Mouse (Mus musculus) urinary bladder, postnatal 0 days (tissue): ENCODE measurements around the gene Smarca4. TPM values are rescaled to one million over a fixed set of nuclear protein-coding genes. Genes with fewer than 3 reads are reported as not detected.

Experiments used
- microRNA counts: library from miRNA; unstranded; fragments of <30 nt; microRNA quantifications from one replicate; lab custom pipeline; 2016
- microRNA-seq: library from miRNA; unstranded; fragments of <30 nt; microRNA quantifications from one replicate; pipeline ENCODE4, GENCODE M21; 2016
- polyA plus RNA-seq: library from polyadenylated mRNA; unstranded; fragments of >200 nt; fragmentation: Nextera tagmentation; extraction: Ambion mirVana; gene quantifications from 2 replicates; pipeline ENCODE4 v1.2.1, GENCODE M21; 2015

The Smarca4 gene
- 31.6 and 32.3 TPM in 2 replicates for polyA plus RNA-seq

GRCm38 (mm10) chr9:21615617-21616231, at the start of gene Smarca4:
TSS of gene Smarca4 (plus strand) at chr9:21616169.

GRCm38 (mm10) chr9:21592703-21593121, 23.3 kb upstream of the Smarca4 start, which contains the start of the genes Timm29 and Yipf2:
TSS of gene Timm29 (plus strand) at chr9:21592722.
TSS of gene Yipf2 (minus strand) at chr9:21592828.

GRCm38 (mm10) chr9:21723377-21724146, 107.6 kb downstream of the Smarca4 start, which contains the start of gene Ldlr:
TSS of gene Ldlr (plus strand) at chr9:21723483.

MicroRNAs within 50 kb of the gene (microRNA counts, 519-probe panel; counts per million panel counts)
- microRNA mmu-miR-1946b (lab: Ali Mortazavi, UCI): not detected

Small RNA genes within 50 kb of the gene (microRNA-seq; reads per million reads assigned to microRNA genes)
- gene Mir1946b: not detected

Other genes starting within 250 kb of the Smarca4 start
- gene Ilf3, start 248.3 kb upstream of the Smarca4 start, polyA plus RNA-seq: 52.5 and 56.4 TPM in 2 replicates
- gene Qtrt1, start 204.3 kb upstream of the Smarca4 start, polyA plus RNA-seq: 27.3 and 30.2 TPM in 2 replicates
- 75.4 and 77.2 TPM in 2 replicates for gene Dnm2, start 191.3 kb upstream of the Smarca4 start, polyA plus RNA-seq
- gene Tmed1, start 105.9 kb upstream of the Smarca4 start, polyA plus RNA-seq: 56.2 and 65.9 TPM in 2 replicates
- 3.1 and 10.4 TPM in 2 replicates for gene AB124611, start 90.0 kb upstream of the Smarca4 start, polyA plus RNA-seq
- gene Carm1, start 69.3 kb upstream of the Smarca4 start, polyA plus RNA-seq: 16.1 and 18.9 TPM in 2 replicates
- 15.3 and 15.4 TPM in 2 replicates for gene Timm29, start 23.4 kb upstream of the Smarca4 start, polyA plus RNA-seq
- 21.2 and 24.7 TPM in 2 replicates for gene Yipf2, start 23.3 kb upstream of the Smarca4 start, polyA plus RNA-seq
- gene Ldlr, start 107.3 kb downstream of the Smarca4 start, polyA plus RNA-seq: 73.5 and 118 TPM in 2 replicates
- 19.5 and 26.9 TPM in 2 replicates for gene Spc24, start 144.1 kb downstream of the Smarca4 start, polyA plus RNA-seq
- gene Kank2, start 182.6 kb downstream of the Smarca4 start, polyA plus RNA-seq: 25.4 and 28.8 TPM in 2 replicates
- 0.44 and 0.45 TPM in 2 replicates for gene Angptl8, start 219.3 kb downstream of the Smarca4 start, polyA plus RNA-seq
- 22.3 and 25.4 TPM in 2 replicates for gene Dock6, start 236.5 kb downstream of the Smarca4 start, polyA plus RNA-seq